Mouse (Mus musculus) left cerebral cortex, postnatal 25 days (tissue): ENCODE data around the gene Brwd1. TPM values are rescaled to one million over a fixed set of nuclear protein-coding genes. Genes with fewer than 3 reads are reported as not detected.
"Not testable (repeated sequence)": the region's sequence is repeated elsewhere in the genome, so short reads cannot be mapped to it uniquely, and the experiment has no call there.

Experiments
- DNase-seq, 2 experiments: peaks; one replicate each; pipeline ENCODE4 v3.0.0; 2022; ENCODE audit warnings: low spot score in 2 of 2, mixed read lengths in 1 of 2
- intact Hi-C: fragments of 180-260 bp; cut with DNase I; formaldehyde crosslinking; loops from one replicate; pipeline ENCODE4 v1.15.1; 2025
- total RNA-seq, 2 experiments: library from RNA; stranded (reverse); gene quantifications; 2 replicates each; pipeline ENCODE4 v1.2.3; 2021

Brwd1 gene
- total RNA-seq, 2 experiments from 2014 or later = 135 to 159 TPM

DNA sequence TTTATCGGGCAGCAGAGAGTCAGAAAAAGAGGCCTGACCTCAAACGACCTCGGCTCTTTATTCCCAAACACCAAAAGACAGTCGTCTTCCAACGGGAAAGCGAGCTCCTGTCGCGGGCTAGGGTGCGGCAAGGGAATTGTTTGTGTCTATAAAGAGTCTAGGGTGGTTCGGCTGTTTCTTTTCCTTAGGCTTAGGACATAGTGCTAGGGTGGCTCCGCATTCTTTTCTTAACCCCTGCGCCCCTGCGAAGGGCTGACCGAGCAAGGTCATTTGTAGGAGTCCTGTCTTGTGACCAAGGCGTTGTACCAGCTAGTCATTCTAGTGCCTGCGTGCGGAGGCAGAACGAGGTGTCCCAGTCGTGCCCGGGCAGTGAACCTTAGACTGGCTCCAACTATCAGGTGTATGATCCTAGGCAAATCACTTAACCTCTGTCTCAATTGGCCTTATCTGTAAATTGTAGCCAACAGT is 887 bp upstream of the Brwd1 start:
- no peak for DNase-seq
- intact Hi-C loops = no loop called here

- intact Hi-C loops = loop anchor here (1.0 kb wide), 2 partner anchors 46 to 64 kb away; partner anchors contain the start of genes Hmgn1 and Wrb
- peak in 1 of 2 experiments; percentile 62 for DNase-seq
Observed at GRCm38 (mm10) chr16:96081742-96082241, 534 bp downstream of the Brwd1 start.

DNA sequence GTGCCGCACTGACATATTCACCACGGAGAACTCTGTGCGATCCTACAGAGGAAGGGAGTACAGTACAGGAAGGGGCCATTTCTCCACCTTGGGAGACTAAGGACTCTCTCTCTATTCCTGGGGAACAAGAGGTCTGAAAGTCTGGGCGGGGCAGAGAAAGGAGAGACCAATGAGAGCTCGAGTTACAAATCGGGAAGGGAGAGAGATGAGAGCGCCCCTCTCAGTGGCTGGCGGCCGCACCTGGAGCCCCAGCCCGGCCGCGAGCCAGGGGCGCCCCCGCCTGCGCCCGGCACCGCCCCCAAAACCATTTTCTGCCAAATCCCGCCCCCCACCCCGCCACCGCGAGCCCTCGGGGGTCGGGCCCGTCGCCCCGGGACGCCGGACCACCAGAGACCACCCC is 995 bp downstream of the Brwd1 start:
- intact Hi-C loops = no loop called here
- DNase-seq = peak; percentile 93

- no peak for DNase-seq
- intact Hi-C loops = no loop called here
Observed at GRCm38 (mm10) chr16:96080524-96080923, 1.8 kb downstream of the Brwd1 start.

DNA sequence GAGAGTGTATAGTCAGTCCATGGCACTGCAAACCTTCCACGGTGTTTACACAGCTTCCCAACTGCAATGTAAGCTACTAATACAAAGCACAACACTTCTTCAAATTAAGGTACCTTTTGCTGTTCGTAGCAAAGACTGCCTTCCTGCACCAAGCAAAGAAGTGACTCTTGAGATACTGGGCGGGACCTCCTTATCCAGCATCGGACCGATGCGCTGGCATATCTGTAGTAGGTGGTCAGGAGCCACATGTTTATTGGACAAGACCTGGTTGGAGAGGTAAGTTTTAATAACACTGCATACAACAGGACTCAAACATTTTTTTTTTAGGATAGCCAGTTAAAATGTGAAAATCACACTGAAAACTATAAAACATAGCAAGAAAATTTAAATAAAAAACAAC is 14.0 kb downstream of the Brwd1 start:
- intact Hi-C loops = no loop called here
- DNase-seq = no peak

DNA sequence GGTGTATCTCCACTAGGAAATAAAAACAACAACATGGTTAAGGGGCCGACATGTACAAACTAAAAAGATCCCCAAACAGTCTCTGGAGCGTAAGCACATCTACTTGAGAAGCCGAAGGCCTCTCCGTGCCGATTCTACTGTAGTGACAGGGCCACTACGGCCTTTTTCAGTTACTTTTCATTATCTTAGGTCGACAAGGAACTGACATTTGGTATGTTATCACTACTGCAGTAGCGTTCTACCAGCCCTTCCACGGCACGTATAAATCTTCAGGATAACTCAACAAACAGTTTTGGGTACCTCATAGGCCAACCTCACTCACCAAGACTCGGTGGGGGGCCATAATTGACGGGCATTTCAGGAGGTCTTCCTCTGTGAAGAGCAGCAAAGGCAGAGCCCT is 16.2 kb downstream of the Brwd1 start:
- DNase-seq = no peak
- intact Hi-C loops = no loop called here

GRCm38 (mm10) chr16:96064649-96065048 is 17.7 kb downstream of the Brwd1 start:
- DNase-seq = no peak
- intact Hi-C loops = no loop called here

DNA sequence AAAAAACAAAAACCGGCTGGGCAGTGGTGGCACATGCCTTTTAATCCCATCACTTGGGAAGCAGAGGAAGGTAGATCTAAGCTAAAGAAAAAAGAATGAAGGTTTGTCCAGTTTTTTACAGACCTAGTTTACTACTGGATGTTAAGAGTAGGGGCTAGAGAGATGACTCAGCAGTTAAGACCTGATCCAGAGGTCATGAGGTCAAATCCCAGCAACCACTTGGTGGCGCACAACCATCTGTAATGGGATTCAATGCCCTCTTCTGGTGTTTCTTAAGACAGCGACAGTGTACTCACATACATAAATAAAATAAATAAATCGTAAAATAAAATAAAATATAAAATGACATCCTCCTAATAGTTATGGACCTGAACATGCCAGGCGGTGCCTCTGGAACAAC is 38.2 kb downstream of the Brwd1 start:
- intact Hi-C loops = loop anchor here (5.0 kb wide), 1 partner anchor 103 kb away; the partner anchor contains the start of gene Wrb
- DNase-seq = no peak

DNA sequence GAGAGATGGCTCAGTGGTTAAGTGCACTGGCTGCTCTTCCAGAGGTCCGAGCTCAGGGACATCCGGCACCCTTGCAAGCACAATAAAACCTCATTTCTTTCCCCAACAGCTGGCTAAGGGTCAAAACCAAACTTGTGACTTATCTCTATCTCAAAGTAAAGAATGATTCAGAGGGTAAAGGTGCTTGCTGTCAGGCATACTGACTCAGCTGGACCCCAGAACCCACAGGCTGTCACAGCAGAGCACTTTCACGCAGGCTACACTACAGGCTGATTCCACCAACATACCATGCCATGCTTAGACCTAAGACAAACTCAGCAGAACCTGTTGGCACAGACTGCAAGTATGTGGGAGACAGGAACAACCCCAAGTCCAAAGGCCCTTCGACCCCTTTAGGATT is 41.6 kb downstream of the Brwd1 start:
- intact Hi-C loops = loop anchor here (5.0 kb wide), 1 partner anchor 107 kb away; the partner anchor contains the start of gene Wrb
- no peak for DNase-seq

DNA sequence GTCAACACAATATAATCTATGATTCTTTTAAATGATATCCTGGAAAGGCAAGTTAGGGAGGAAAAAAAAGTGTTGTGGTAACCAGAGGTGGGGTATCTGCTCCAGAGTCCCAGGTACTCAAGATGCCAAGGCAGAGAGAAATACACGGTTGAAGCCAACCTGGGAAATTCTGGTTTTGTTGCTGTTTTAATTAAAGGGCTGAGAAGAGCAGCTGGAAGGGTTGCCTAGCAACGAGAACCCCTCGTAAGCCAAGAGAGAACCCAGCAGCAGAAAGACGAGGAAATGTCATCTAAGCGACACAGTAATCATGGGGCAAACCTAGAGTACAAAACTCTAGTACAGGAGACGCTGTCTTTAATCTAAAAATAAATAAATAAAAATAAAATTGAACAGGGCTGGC is 42.8 kb downstream of the Brwd1 start:
- peak; percentile 24 to 40 for DNase-seq
- intact Hi-C loops = no loop called here

DNA sequence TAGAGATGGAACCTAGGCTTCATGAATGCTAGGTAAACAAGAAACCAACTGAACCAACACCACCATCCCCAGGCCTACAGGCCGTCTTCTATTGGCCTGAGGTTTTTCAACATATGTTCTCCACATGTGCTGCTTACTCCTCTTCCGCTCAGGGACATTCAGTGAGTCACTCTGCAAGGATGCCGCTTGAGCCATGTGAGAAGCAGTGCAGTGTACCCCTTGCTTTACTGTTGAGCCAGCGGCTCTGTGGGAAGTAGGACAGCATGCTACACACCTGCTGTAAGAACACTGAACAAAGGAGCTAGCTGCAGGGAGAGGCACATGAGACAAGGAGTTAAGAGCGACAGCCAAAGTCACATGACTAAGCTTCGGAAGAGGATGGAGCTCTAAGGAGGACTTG is 47.9 kb downstream of the Brwd1 start:
- intact Hi-C loops = no loop called here
- DNase-seq = peak in 1 of 2 experiments; percentile 57

DNA sequence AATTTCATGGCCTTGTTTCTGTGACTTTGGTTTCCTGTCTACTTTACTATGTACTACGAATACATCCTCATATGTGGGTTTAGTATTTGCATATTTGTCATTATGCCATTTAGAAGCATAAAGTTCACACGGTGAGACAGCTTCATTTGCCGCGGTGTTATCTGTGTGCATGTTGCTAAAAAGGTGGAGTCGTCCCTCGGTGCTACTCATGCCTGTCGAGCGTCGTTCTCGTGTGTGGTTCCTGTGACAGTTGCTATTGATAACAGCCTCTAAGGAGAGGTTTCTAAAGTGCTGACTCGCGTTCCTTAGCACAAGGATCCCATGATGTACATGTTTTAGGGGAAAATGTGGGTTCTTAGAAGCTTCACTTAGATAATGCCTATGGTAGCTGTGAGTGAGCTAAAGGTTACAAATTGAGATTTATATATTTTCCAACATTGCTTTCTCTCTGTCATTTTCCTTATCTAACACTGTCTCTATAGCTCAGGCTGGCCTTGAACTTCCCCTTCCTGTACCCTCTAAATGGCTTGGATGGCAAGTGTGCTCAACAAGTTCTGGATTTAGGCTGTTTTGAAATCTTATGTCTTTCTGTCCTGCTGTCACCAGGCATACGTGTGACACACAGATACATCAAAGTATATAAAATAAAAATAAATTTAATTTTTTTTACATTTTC is 49.8 kb downstream of the Brwd1 start:
- intact Hi-C loops = no loop called here
- DNase-seq = no peak

DNA sequence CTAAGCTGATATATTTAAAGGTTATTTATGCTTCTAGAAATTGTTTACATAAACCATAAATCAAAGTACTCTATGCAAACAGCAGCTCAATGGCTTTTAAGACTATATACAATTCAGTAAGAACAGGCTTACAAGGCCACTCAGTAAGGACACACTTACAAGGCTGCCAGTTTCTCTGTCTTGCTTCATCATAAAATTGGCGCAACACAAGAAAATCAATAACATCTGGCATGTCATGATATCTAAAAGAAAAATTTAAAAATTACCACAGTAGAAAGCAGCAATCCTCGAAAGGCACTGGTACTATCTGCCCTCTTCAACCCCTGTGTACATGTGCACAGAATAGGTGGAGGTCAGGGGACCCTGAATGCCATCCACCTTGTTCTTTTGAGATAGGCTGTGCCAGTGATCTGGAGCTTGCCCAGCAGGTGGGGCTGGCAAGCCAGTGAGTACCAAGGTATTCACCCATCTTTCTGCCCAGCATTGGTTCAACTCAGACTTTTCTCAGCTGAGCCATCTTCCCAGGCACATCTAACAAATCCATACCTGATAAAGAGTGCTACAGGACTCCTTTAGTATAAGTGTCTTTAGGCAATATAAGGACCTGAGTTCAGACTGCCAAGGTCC is 51.7 kb downstream of the Brwd1 start:
- DNase-seq = no peak
- intact Hi-C loops = no loop called here

GRCm38 (mm10) chr16:96026256-96026655 is 56.1 kb downstream of the Brwd1 start:
- no peak for DNase-seq
- intact Hi-C loops = no loop called here

DNA sequence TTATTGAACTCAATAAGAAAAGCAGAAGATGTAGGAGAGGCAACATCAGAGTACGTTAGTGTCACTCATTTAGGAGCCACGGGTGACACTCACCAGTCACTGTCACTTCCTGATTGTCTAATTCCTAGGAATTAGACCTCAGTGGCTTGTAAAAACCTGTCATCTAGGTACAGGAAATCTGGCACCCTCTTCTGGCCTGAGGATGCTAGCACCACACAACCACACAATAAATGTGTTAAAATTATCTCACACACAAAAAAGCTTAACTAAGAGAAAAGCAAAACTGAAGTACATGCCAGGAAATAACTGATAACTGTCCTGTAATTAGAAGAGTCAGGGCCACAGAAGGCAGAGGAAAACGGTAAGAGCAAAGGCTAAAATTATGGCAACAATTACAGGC is 57.1 kb downstream of the Brwd1 start:
- intact Hi-C loops = no loop called here
- no peak for DNase-seq

DNA sequence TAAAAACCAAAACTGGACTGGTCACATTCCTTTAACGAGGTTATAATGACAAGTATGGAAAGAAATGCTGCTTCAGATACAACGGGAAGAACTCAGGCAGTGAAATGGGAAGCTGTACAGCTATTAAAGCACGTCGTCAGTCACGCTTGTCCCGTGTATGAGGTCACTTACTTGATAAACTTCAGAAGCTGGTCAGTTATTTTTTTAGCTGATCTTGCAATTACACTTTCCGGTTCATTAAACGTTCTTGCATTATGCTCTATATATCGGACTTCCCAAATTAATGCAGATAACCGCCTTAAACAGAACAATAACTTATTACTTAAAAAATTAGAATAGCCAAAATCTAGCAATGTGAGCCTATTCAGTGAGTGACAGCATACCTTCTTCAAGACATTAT is 61.3 kb downstream of the Brwd1 start:
- intact Hi-C loops = no loop called here
- no peak for DNase-seq

DNA sequence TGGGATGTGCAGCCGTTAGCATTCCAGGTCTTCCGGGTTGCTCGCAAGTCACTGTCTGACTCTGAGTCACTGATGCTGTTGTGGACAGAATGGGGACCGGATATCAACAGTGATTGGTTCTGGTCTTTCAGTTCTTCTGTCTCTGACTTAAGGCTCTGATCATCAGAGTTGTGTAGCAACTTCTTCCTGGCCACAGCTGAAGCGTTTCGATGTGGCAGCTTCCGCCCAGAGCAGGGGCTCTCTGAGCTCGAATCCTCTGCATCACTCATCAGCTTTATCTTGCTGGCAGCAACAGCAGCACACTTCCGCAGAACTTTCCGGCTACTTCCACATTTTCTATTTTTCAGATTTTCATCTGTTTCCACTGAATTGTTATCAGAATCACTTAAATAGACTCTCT is 73.2 kb downstream of the Brwd1 start:
- intact Hi-C loops, DNase-seq: not testable (repeated sequence)

- intact Hi-C loops, DNase-seq: not testable (repeated sequence)
Observed at GRCm38 (mm10) chr16:96004278-96004677, 78.0 kb downstream of the Brwd1 start.

DNA sequence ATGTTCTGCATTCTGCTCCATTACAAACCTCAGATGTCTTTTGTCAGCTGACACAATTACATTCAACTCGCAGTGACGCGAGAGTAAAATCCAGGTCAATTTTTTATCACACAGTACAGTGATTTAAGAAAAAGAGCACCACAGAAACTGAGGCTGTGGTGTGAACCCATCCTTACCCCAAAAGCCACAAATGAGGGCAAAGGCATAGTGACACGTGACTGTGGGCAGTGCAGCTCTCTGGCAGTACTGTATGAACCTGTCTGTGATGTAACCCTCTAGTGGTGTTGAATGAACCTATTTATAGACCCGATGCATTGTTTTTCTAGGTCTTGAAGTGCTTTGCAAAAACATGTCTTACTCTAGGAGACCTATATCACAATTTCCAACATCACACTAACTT is 83.0 kb downstream of the Brwd1 start:
- DNase-seq = no peak
- intact Hi-C loops = no loop called here

GRCm38 (mm10) chr16:95996156-95996555 is 86.2 kb downstream of the Brwd1 start:
- intact Hi-C loops = no loop called here
- no peak for DNase-seq

GRCm38 (mm10) chr16:95994576-95994975 is 87.8 kb downstream of the Brwd1 start:
- intact Hi-C loops = not testable (repeated sequence)
- DNase-seq = peak; percentile 26 to 60
